Mouse (Mus musculus) stomach, postnatal 0 days (tissue): ENCODE measurements at regions not wholly inside any gene's neighbourhood (a gene's known extent, or its start where the extent isn't known, plus 50 kb on each side); places are given as distances from the start of the nearest gene placed in this dataset.

Experiments used
- CTCF ChIP-seq: IDR thresholded peaks from 2 replicates; pipeline ENCODE4 v1.5.1; 2016; ENCODE audit warnings: antibody characterized with exemption, low read depth, mild to moderate bottlenecking, moderate library complexity
- EP300 ChIP-seq: optimal IDR thresholded peaks from 2 replicates; pipeline ENCODE3; 2016; ENCODE audit warnings: antibody characterized with exemption

GRCm38 (mm10) chr8:8258231-8258638, 402.8 kb downstream of the Efnb2 start:
- TF ChIP-seq CTCF (no peak), EP300 (no peak)
